28 mouse cellular contexts compared by ENCODE assay signal in genomic region chr4:96314158-96314557, GRCm38 (mm10). TPM values are rescaled to one million over a fixed set of nuclear protein-coding genes. Genes with fewer than 3 reads are reported as not detected.
"Had no signal": no experiment of that assay in that cellular context is flagged by ENCODE, and none has a peak within 500 bp of the region (broad histone marks: within the 10 kb centered on the region; RNA-seq: fewer than 3 reads in every experiment).

No protein-coding gene starts in this region.

- H3K36me3 ChIP-seq: lung, embryonic 15.5 days; midbrain, embryonic 13.5 days; midbrain, embryonic 15.5 days; neural tube, embryonic 13.5 days; neural tube, embryonic 15.5 days had no signal

- H3K4me2 ChIP-seq: lung, embryonic 15.5 days; midbrain, embryonic 11.5 days; midbrain, embryonic 13.5 days; midbrain, embryonic 15.5 days; neural tube, embryonic 13.5 days; neural tube, embryonic 15.5 days had no signal

- H3K27me3 ChIP-seq: lung, embryonic 15.5 days; megakaryocyte, embryonic 14.5 days; midbrain, embryonic 13.5 days; midbrain, embryonic 15.5 days; neural tube, embryonic 13.5 days; neural tube, embryonic 15.5 days had no signal

- H3K27ac ChIP-seq: lung, embryonic 15.5 days; macrophage; midbrain, embryonic 13.5 days; midbrain, embryonic 15.5 days; neural tube, embryonic 13.5 days; neural tube, embryonic 15.5 days had no signal

- H3K4me1 ChIP-seq: lung, embryonic 15.5 days; megakaryocyte, embryonic 14.5 days; midbrain, embryonic 13.5 days; midbrain, embryonic 15.5 days; neural tube, embryonic 13.5 days; neural tube, embryonic 15.5 days had no signal

- DNase-seq: liver, postnatal 0 days; lung, adult 2 months; lung, postnatal 14 days; lung, postnatal 36 days; retina, postnatal 1 day; right cerebral cortex, adult 18-20 months; right cerebral cortex, postnatal 25 days; right cerebral cortex, postnatal 4 days; spleen, adult 18-20 months; thymus, adult 2 months; thymus, postnatal 25 days; thymus, postnatal 4 days had no signal

- ATAC-seq: liver, postnatal 0 days; lung, postnatal 0 days; midbrain, embryonic 13.5 days; midbrain, embryonic 15.5 days had no signal

- H3K9me3 ChIP-seq: lung, embryonic 15.5 days; midbrain, embryonic 13.5 days; midbrain, embryonic 15.5 days; neural tube, embryonic 13.5 days; neural tube, embryonic 15.5 days had no signal

- H3K4me3 ChIP-seq: lung, embryonic 15.5 days; megakaryocyte, embryonic 14.5 days; midbrain, embryonic 13.5 days; midbrain, embryonic 15.5 days; neural tube, embryonic 13.5 days; neural tube, embryonic 15.5 days had no signal

- H3K9ac ChIP-seq: liver, postnatal 0 days; lung, embryonic 15.5 days; midbrain, embryonic 13.5 days; midbrain, embryonic 15.5 days; neural tube, embryonic 13.5 days; neural tube, embryonic 15.5 days had no signal

RNA-seq across cellular contexts. Expression of gene Cyp2j11, which starts 34.3 kb away (rescaled TPM):
- polyA plus RNA-seq: liver, postnatal 0 days; lung, adult 2 months; lung, embryonic 15.5 days; lung, postnatal 0 days; macrophage; midbrain, embryonic 11.5 days; midbrain, embryonic 13.5 days; midbrain, embryonic 15.5 days; midbrain, postnatal 0 days; neural tube, embryonic 11.5 days; neural tube, embryonic 13.5 days; neural tube, embryonic 15.5 days; small intestine, adult 2 months; stomach, embryonic 14.5 days; stomach, embryonic 16.5 days; testis, adult 2 months; urinary bladder, adult 2 months had no signal
